In genomic region chr15:27996750-27997149, GRCm38 (mm10) we compare ENCODE assay signal across 21 mouse cellular contexts. TPM values are rescaled to one million over a fixed set of nuclear protein-coding genes. Genes with fewer than 3 reads are reported as not detected.
DNase-seq lines count a peak whose midpoint lies in the region; ATAC-seq and TF ChIP-seq lines count a peak whose summit lies in the region.
"Had no signal": no experiment of that assay in that cellular context is flagged by ENCODE, and none has a peak within 500 bp of the region (broad histone marks: within the 10 kb centered on the region; RNA-seq: fewer than 3 reads in every experiment).

No protein-coding gene starts in this region.

- H3K4me2 ChIP-seq in heart, embryonic 11.5 days: no peak overlapping the region
- H3K4me2 ChIP-seq in hindbrain, embryonic 12.5 days (replicated peaks): no peak overlapping the region
- H3K4me2 ChIP-seq: embryonic facial prominence, embryonic 15.5 days; forebrain, embryonic 15.5 days; hindbrain, embryonic 13.5 days; liver, embryonic 15.5 days; lung, embryonic 15.5 days; neural tube, embryonic 13.5 days had no signal

- no peak for ATAC-seq in heart, embryonic 11.5 days (replicated peaks; ENCODE audit: insufficient number of reproducible peaks, low FRiP score, low TSS enrichment)
- no peak for ATAC-seq in hindbrain, embryonic 12.5 days (ENCODE audit: low FRiP score)
- ATAC-seq: CD4-positive, CD25-positive, alpha-beta regulatory T cell, adult 4 months had no signal

- TF ChIP-seq POLR2A in heart, adult 2 months (IDR thresholded peaks at IDR 0.05; ENCODE audit: insufficient read depth, low read depth, low read length): no peak
- no peak for TF ChIP-seq POLR2A in kidney, adult 2 months (IDR thresholded peaks at IDR 0.05; ENCODE audit: low read depth, low read length)
- no peak for TF ChIP-seq POLR2A in embryonic fibroblast, embryonic 13.5 days (IDR thresholded peaks at IDR 0.05; ENCODE audit: low read depth, low read length)

- H3K4me1 ChIP-seq in heart, adult 2 months (ENCODE audit: control insufficient read depth, insufficient read depth, low read length): peaks cover 28% of the 10 kb centered on the region
- peaks cover 73% of the 10 kb centered on the region for H3K4me1 ChIP-seq in heart, embryonic 11.5 days (ENCODE audit: control insufficient read depth, insufficient read depth, low read length)
- peaks cover 53% of the 10 kb centered on the region for H3K4me1 ChIP-seq in kidney, adult 2 months (ENCODE audit: control insufficient read depth, insufficient read depth, low read length)
- peaks cover 38% of the 10 kb centered on the region for H3K4me1 ChIP-seq in embryonic fibroblast, embryonic 13.5 days (ENCODE audit: control insufficient read depth, insufficient read depth, low read length)
- peaks cover 73% of the 10 kb centered on the region for H3K4me1 ChIP-seq in hindbrain, embryonic 12.5 days
- H3K4me1 ChIP-seq: megakaryocyte, embryonic 14.5 days had no signal

- intact Hi-C loops in heart, adult 2 months (cut with DNase I): no loop called here

- peak overlapping the region; percentile 57; the same call in 1 of the 2 replicates for H3K27ac ChIP-seq in heart, adult 2 months
- no peak overlapping the region for H3K27ac ChIP-seq in heart, embryonic 11.5 days (ENCODE audit: low read depth, low read length)
- H3K27ac ChIP-seq in kidney, adult 2 months (ENCODE audit: insufficient read depth, low read depth, low read length): 0 out of 2 replicates have a peak overlapping the region, but pooled peaks have one; percentile 33
- peak overlapping the region; percentile 80 for H3K27ac ChIP-seq in embryonic fibroblast, embryonic 13.5 days (ENCODE audit: insufficient read depth, low read length)
- H3K27ac ChIP-seq in hindbrain, embryonic 12.5 days: no peak overlapping the region
- H3K27ac ChIP-seq: embryonic facial prominence, embryonic 15.5 days; forebrain, embryonic 15.5 days; limb, embryonic 10.5 days; liver, embryonic 15.5 days; neural tube, embryonic 13.5 days had no signal

- 66% methylated on average over 4 of the region's 4 CpGs for WGBS in heart, adult 2 months
- WGBS in heart, embryonic 11.5 days (ENCODE audit: insufficient replicate concordance): 81% methylated on average over 4 of the region's 4 CpGs
- 41% methylated on average over 4 of the region's 4 CpGs for WGBS in kidney, adult 2 months
- 93% methylated on average over 4 of the region's 4 CpGs for WGBS in hindbrain, embryonic 12.5 days

- TF ChIP-seq EP300 in heart, adult 2 months (IDR thresholded peaks at IDR 0.05; ENCODE audit: insufficient read depth, low read depth, low read length): no peak

- peaks cover 3% of the 10 kb centered on the region; the same call in 1 of the 2 replicates for H3K79me2 ChIP-seq in heart, adult 2 months (replicated peaks; ENCODE audit: control insufficient read depth, insufficient read depth, low read length)

- no peaks in the 10 kb centered on the region for H3K9me3 ChIP-seq in heart, embryonic 11.5 days (replicated peaks; ENCODE audit: control insufficient read depth, low read length)
- no peaks in the 10 kb centered on the region for H3K9me3 ChIP-seq in hindbrain, embryonic 12.5 days (replicated peaks)
- H3K9me3 ChIP-seq: embryonic facial prominence, embryonic 15.5 days; forebrain, embryonic 15.5 days; hindbrain, embryonic 13.5 days; limb, embryonic 10.5 days; liver, embryonic 15.5 days; lung, embryonic 15.5 days; megakaryocyte, embryonic 14.5 days; neural tube, embryonic 13.5 days had no signal

- no peaks in the 10 kb centered on the region for H3K27me3 ChIP-seq in heart, adult 2 months (ENCODE audit: control insufficient read depth, insufficient read depth, low read length)
- no peaks in the 10 kb centered on the region for H3K27me3 ChIP-seq in heart, embryonic 11.5 days (ENCODE audit: control insufficient read depth, insufficient read depth, low read length)
- no peaks in the 10 kb centered on the region for H3K27me3 ChIP-seq in kidney, adult 2 months (replicated peaks; ENCODE audit: control insufficient read depth, insufficient read depth, low read length)
- H3K27me3 ChIP-seq in hindbrain, embryonic 12.5 days: no peaks in the 10 kb centered on the region
- H3K27me3 ChIP-seq: embryonic facial prominence, embryonic 15.5 days; forebrain, embryonic 15.5 days; hindbrain, embryonic 13.5 days; liver, embryonic 15.5 days; lung, embryonic 15.5 days; neural tube, embryonic 13.5 days had no signal

- no peak for DNase-seq in heart, adult 2 months
- no peak for DNase-seq in kidney, adult 2 months
- DNase-seq in kidney, adult 18-20 months: no peak
- peak; percentile 82 for DNase-seq in cerebellum, adult 9-10 months
- DNase-seq in urinary bladder, postnatal 4 days (ENCODE audit: low spot score in 2 of 2): no peak
- DNase-seq: gastrocnemius, postnatal 25 days; liver; thymus, postnatal 14 days had no signal

- H3K4me3 ChIP-seq in heart, adult 2 months: no peak overlapping the region
- no peak overlapping the region for H3K4me3 ChIP-seq in heart, embryonic 11.5 days (ENCODE audit: low read depth, low read length)
- no peak overlapping the region for H3K4me3 ChIP-seq in kidney, adult 2 months (ENCODE audit: insufficient read depth, low read depth, low read length)
- no peak overlapping the region for H3K4me3 ChIP-seq in embryonic fibroblast, embryonic 13.5 days (ENCODE audit: insufficient read depth, low read length)
- H3K4me3 ChIP-seq in hindbrain, embryonic 12.5 days: no peak overlapping the region
- H3K4me3 ChIP-seq: embryonic facial prominence, embryonic 15.5 days; forebrain, embryonic 15.5 days; hindbrain, embryonic 13.5 days; limb, embryonic 10.5 days; liver, embryonic 15.5 days; lung, embryonic 15.5 days; megakaryocyte, embryonic 14.5 days; myocyte; neural tube, embryonic 13.5 days had no signal

- TF ChIP-seq CTCF in heart, adult 2 months (IDR thresholded peaks at IDR 0.05): no peak
- TF ChIP-seq CTCF in kidney, adult 2 months (conservative IDR thresholded peaks at IDR 0.05; ENCODE audit: insufficient read depth, insufficient read length, low read depth, low read length): no peak
- no peak for TF ChIP-seq CTCF in embryonic fibroblast, embryonic 13.5 days (IDR thresholded peaks at IDR 0.05; ENCODE audit: borderline replicate concordance, insufficient read depth, low read length)

- peaks cover 13% of the 10 kb centered on the region for H3K36me3 ChIP-seq in heart, adult 2 months (ENCODE audit: control insufficient read depth, insufficient read depth, low read length)
- H3K36me3 ChIP-seq in heart, embryonic 11.5 days (ENCODE audit: control insufficient read depth, insufficient read depth, low read length): no peaks in the 10 kb centered on the region
- no peaks in the 10 kb centered on the region for H3K36me3 ChIP-seq in kidney, adult 2 months (ENCODE audit: control insufficient read depth, insufficient read depth, low read length)
- peaks cover 5% of the 10 kb centered on the region; the same call in 1 of the 2 replicates for H3K36me3 ChIP-seq in hindbrain, embryonic 12.5 days
- H3K36me3 ChIP-seq: embryonic facial prominence, embryonic 15.5 days; forebrain, embryonic 15.5 days; liver, embryonic 15.5 days; lung, embryonic 15.5 days had no signal

- no peak overlapping the region for H3K9ac ChIP-seq in heart, adult 2 months (ENCODE audit: low read depth, low read length)
- no peak overlapping the region for H3K9ac ChIP-seq in heart, embryonic 11.5 days (ENCODE audit: low read depth, low read length)
- no peak overlapping the region for H3K9ac ChIP-seq in hindbrain, embryonic 12.5 days
- H3K9ac ChIP-seq: embryonic facial prominence, embryonic 15.5 days; liver, embryonic 15.5 days; lung, embryonic 15.5 days; neural tube, embryonic 13.5 days had no signal

RNA-seq across cellular contexts. Expression of gene Trio, which starts 28.9 kb away (rescaled TPM):
- 10 to 100 TPM; 33.8 to 44.2 TPM for total RNA-seq in heart, adult 2 months (2021)
- 28.0 and 41.3 TPM in 2 replicates for polyA plus RNA-seq in heart, adult 2 months (2012; rRNA removed)
- 18.5 and 28.5 TPM in 2 replicates for polyA plus RNA-seq in heart, embryonic 11.5 days (2014; fragmentation: Nextera tagmentation; extraction: Ambion mirVana)
- 37.2 and 44.5 TPM in 2 replicates for polyA plus RNA-seq in kidney, adult 2 months (2012; rRNA removed)
- polyA plus RNA-seq in embryonic fibroblast, embryonic 13.5 days (2011; ENCODE audit: insufficient read length, low read depth, missing spikeins): 154 and 161 TPM in 2 replicates
- 48.5 and 51.2 TPM in 2 replicates for polyA plus RNA-seq in hindbrain, embryonic 12.5 days (2016; fragmentation: Nextera tagmentation; extraction: Ambion mirVana)

Comparison
In these comparisons a context has a peak if more than half of its experiments do, and no peak if none do; other contexts are left out.
1. H3K27ac ChIP-seq: peak in heart, adult 2 months (single experiment), kidney, adult 2 months (single experiment) and embryonic fibroblast, embryonic 13.5 days (single experiment); none in heart, embryonic 11.5 days (single experiment) and hindbrain, embryonic 12.5 days (single experiment).